Mouse (Mus musculus): ENCODE results near the gene Cd209a. TPM values are rescaled to one million over a fixed set of nuclear protein-coding genes. Genes with fewer than 3 reads are reported as not detected.

Gene Cd209a
- 0.93 TPM in 1 of 2 replicates, not detected in the other for polyA plus RNA-seq (2012; rRNA removed)

DNA sequence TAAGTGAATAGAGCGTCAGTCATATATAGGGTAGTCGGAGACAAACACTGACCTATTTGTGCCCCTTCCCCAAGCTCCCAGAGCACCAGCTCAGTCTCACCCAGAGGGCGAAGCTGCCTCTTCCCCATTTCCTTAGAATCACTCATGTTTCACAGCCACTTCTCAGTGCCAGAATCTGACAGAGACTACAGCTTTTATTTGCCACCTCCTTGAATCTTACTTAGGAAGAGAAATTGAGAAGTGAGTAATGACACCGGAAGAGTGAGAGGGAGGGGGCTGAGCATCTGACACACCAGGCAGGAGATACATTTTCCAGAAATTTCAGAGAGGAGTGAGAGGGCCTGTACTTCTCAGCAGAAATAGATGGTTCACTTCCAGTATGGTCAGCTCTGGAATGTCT lies at the start of gene Cd209a:
Gene Cd209a (minus strand): TSS at position 224 of the 400 bp plus-strand sequence.

DNA sequence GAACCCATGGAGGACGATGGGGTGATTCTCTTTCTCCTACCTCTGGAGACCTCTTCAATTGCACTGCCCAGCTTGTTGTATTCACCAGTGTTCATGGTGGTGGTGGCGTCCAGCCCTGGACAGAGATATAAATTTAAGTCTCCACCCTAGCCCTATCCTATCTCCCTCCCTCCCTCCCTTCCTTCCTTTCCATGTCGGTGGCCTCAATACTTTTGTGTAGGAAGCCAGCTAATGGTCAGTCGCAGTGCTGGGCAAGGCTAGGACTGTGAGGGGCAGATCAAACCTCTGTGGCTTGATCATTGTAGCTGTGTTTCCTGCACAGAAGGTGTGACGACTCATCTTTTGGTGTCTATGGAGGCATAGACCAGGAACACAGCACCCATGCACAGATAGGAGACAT lies 28.2 kb downstream of the Cd209a start, which contains the start of gene Clec4g:
Gene Clec4g (minus strand): TSS at position 101 of the 400 bp plus-strand sequence.

DNA sequence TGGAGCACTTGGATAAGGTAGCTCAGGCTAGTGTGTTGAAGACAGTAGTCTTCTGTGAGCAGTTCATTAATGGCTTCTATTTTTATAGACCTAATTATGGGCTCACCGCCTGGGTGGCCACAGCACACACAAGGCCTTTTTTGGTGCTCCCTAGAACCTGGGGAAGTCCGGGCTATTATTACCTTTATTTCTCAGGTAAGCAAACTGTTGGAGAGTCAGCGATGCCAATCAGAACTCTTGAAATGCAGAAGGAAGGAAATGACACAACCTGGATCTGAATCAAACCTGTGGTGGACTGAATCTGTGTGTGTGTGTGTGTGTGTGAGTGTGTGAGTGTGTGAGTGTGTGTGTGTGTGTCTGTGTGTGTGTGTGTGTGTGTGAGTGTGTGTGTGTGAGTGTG lies 54.7 kb downstream of the Cd209a start, which contains the start of gene Fcer2a:
Gene Fcer2a (minus strand): TSS at position 55 of the 400 bp plus-strand sequence.

Other genes starting within 250 kb of the Cd209a start
- gene Mcoln1, start 248.5 kb downstream of the Cd209a start, polyA plus RNA-seq (2012; rRNA removed): 326 and 619 TPM in 2 replicates
- 73.1 and 77.5 TPM in 2 replicates for gene Pnpla6, start 233.6 kb downstream of the Cd209a start, polyA plus RNA-seq (2012; rRNA removed)
- 0.12 and 4.0 TPM in 2 replicates for gene C330021F23Rik, start 181.0 kb downstream of the Cd209a start, polyA plus RNA-seq (2012; rRNA removed)
- 93.5 and 97.2 TPM in 2 replicates for gene Camsap3, start 161.7 kb downstream of the Cd209a start, polyA plus RNA-seq (2012; rRNA removed)
- gene Xab2, start 127.7 kb downstream of the Cd209a start, polyA plus RNA-seq (2012; rRNA removed): 48.7 and 54.3 TPM in 2 replicates
- gene Pet100, start 127.4 kb downstream of the Cd209a start, polyA plus RNA-seq (2012; rRNA removed): 3.6 and 4.7 TPM in 2 replicates
- gene Pcp2, start 123.4 kb downstream of the Cd209a start, polyA plus RNA-seq (2012; rRNA removed): not detected in 2 replicates
- 222 and 231 TPM in 2 replicates for gene Stxbp2, start 118.0 kb downstream of the Cd209a start, polyA plus RNA-seq (2012; rRNA removed)
- 3.7 and 5.5 TPM in 2 replicates for gene Retn, start 93.2 kb downstream of the Cd209a start, polyA plus RNA-seq (2012; rRNA removed)
- 0.33 and 0.41 TPM in 2 replicates for gene Mcemp1, start 83.2 kb downstream of the Cd209a start, polyA plus RNA-seq (2012; rRNA removed)
- gene Fcor, start 76.6 kb downstream of the Cd209a start, polyA plus RNA-seq (2012; rRNA removed): 0.50 and 4.1 TPM in 2 replicates
- gene Trappc5, start 72.7 kb downstream of the Cd209a start, polyA plus RNA-seq (2012; rRNA removed): 25.1 and 37.8 TPM in 2 replicates
- gene Fcer2a, start 54.8 kb downstream of the Cd209a start, polyA plus RNA-seq (2012; rRNA removed): 1.3 and 1.8 TPM in 2 replicates
- not detected in 2 replicates for gene Clec4g, start 28.3 kb downstream of the Cd209a start, polyA plus RNA-seq (2012; rRNA removed)
- not detected in 2 replicates for gene Cd209e, start 105.3 kb upstream of the Cd209a start, polyA plus RNA-seq (2012; rRNA removed)
- gene Cd209d, start 129.6 kb upstream of the Cd209a start, polyA plus RNA-seq (2012; rRNA removed): 0.30 TPM in 1 of 2 replicates, not detected in the other
- 0.07 and 0.67 TPM in 2 replicates for gene Cd209b, start 177.9 kb upstream of the Cd209a start, polyA plus RNA-seq (2012; rRNA removed)
- 0.34 TPM in 1 of 2 replicates, not detected in the other for gene Cd209c, start 205.8 kb upstream of the Cd209a start, polyA plus RNA-seq (2012; rRNA removed)

All from colon, adult 2 months (tissue).